Mouse (Mus musculus): ENCODE measurements around the gene Gm31571. TPM values are rescaled to one million over a fixed set of nuclear protein-coding genes. Genes with fewer than 3 reads are reported as not detected.
"Not testable (repeated sequence)": the region's sequence is repeated elsewhere in the genome, so short reads cannot be mapped to it uniquely, and the experiment has no call there.

The Gm31571 gene
- polyA plus RNA-seq (2015; fragmentation: Nextera tagmentation; extraction: Ambion mirVana) = not detected in 2 replicates

DNA sequence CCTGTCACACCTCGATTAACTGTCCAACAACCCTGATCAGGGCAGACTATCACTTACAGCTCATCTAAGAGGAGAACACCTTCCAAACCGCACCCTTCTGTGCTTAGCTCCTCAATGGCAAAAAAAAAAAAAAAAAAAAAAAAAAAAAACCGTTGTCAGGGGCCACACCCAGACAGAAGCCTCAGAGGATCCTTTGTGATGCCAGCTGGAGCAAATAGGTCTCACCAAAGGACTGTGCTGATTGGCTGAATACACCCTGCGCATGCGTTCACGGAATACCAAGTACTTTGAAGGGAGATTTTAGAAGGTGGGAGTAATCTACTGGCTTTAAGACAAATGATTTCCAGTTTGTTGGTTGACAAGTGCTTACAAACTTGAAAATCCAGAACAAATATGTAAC, at the start of gene Gm31571:
Gene Gm31571 (minus strand): TSS at position 101 of the 400 bp plus-strand sequence.
- H3K27me3 ChIP-seq (replicated peaks); H3K4me3 ChIP-seq (replicated peaks); H3K9ac ChIP-seq (replicated peaks); H3K4me2 ChIP-seq; H3K9me3 ChIP-seq (replicated peaks); H3K4me1 ChIP-seq; ATAC-seq (ENCODE audit: low FRiP score); H3K36me3 ChIP-seq; H3K27ac ChIP-seq (replicated peaks): not testable (repeated sequence)
- WGBS = no CpG with 5 or more reads among the region's 6 CpGs
